Mouse (Mus musculus) CD8-positive naive resting alpha-beta T cell, adult 57 days (primary cell): ENCODE measurements around the gene Rai2. TPM values are rescaled to one million over a fixed set of nuclear protein-coding genes. Genes with fewer than 3 reads are reported as not detected.

Experiments used
- total RNA-seq: library from RNA; stranded (reverse); gene quantifications from one replicate; pipeline ENCODE4 v1.2.4, GENCODE M21; 2023

Rai2 gene
- total RNA-seq = not detected

DNA sequence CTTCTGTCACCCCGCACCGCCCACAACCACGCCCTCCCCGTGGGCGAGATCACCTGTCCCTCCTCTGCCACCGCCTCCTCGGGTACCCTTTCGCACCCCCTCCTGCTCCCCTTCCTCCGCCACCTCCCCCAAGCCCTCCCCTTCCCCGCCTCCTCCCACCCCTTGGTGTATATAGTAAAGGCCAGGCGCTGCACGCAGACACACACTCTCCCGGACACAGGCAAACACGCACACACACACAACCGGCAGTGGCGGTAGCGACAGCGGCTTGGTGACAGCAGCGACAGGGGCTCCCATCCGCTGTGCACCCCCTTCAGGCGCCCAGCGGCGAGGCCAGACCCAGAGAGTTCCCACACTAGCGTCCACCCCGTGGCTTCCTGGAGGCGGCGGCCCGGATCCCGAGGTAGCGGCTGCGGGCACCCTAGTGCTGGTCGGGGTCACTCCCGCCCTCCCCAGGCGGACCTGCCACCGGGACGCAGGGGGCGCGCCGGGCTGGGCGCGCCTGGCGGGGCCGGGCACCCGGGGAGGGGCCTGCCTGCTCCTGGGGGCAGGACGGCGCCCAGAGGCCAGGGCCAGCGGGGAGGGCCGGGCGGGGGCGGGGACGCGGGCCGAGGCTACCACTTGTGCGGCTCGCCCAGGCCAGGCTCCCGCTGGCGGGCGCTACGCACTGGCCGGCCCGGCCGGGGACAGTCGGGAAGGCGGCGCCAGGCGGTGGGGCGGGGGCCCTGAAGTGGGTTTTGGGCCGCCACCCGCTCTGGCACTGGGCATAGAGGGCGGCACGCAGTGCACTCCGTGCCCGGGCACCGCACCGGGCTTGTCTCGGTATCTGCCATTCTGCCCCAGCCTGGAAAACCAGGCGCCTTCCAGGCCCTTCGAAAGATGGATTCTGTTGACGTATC, at the start of gene Rai2:
Gene Rai2 (plus strand): TSS at position 205 of the 899 bp plus-strand sequence.

